Mouse (Mus musculus) CH12.LX (cell line): ENCODE measurements around the gene Ces4a. TPM values are rescaled to one million over a fixed set of nuclear protein-coding genes. Genes with fewer than 3 reads are reported as not detected.
"Not testable (repeated sequence)": the region's sequence is repeated elsewhere in the genome, so short reads cannot be mapped to it uniquely, and the experiment has no call there.

Experiments
- DNase-seq: peaks from one replicate; pipeline ENCODE4 v3.0.0-alpha.2; 2013; ENCODE audit errors: extremely low read depth
- H3K27ac ChIP-seq: 2 replicates; pipeline ENCODE4 v1.5.1; 2012; ENCODE audit warnings: low read depth, mild to moderate bottlenecking, control low read depth, moderate library complexity; ENCODE audit not compliant: insufficient read depth
- H3K27me3 ChIP-seq: replicated peaks from 2 replicates; pipeline ENCODE3; 2012; ENCODE audit warnings: inconsistent platforms
- H3K36me3 ChIP-seq, 2 experiments: replicated peaks in 1 of 2; 2 replicates each; pipeline versions ENCODE3 to v1.6.1; 2012; ENCODE audit warnings: inconsistent platforms in 1 of 2, low read length in 1 of 2, mild to moderate bottlenecking in 1 of 2, mixed read lengths in 1 of 2, moderate library complexity in 1 of 2; ENCODE audit not compliant: control insufficient read depth in 1 of 2, insufficient read depth in 1 of 2
- H3K4me1 ChIP-seq, 2 experiments: 2 replicates each; pipeline ENCODE4 v1.6.1; 2012; ENCODE audit warnings: inconsistent platforms in 1 of 2, moderate library complexity in 1 of 2; ENCODE audit not compliant: insufficient read depth in 2 of 2, control insufficient read depth in 1 of 2
- H3K4me2 ChIP-seq: 2 replicates; pipeline ENCODE4 v1.6.1; 2012; ENCODE audit warnings: low read depth, mild to moderate bottlenecking, control low read depth; ENCODE audit not compliant: poor library complexity, insufficient read depth, severe bottlenecking
- H3K4me3 ChIP-seq, 3 experiments: fragments of 150-350 bp in 1 of 3; sonication (generic) in 1 of 3; replicated peaks in 1 of 3; 2 replicates each; pipeline versions ENCODE3 to v1.5.1; 2011 to 2012; ENCODE audit warnings: low read depth in 2 of 3, low read length in 2 of 3, mild to moderate bottlenecking in 2 of 3, moderate library complexity in 2 of 3, control low read depth in 1 of 3, improper control_type of control experiment in 1 of 3, inconsistent platforms in 1 of 3, mixed read lengths in 1 of 3; ENCODE audit not compliant: poor library complexity in 1 of 3
- H3K79me2 ChIP-seq: replicated peaks from 2 replicates; pipeline ENCODE4 v1.6.1; 2012; ENCODE audit warnings: mild to moderate bottlenecking, moderate library complexity; ENCODE audit not compliant: control insufficient read depth, poor library complexity, insufficient read depth, severe bottlenecking; ENCODE audit errors: extremely low read depth
- H3K9ac ChIP-seq: 2 replicates; pipeline ENCODE4 v1.6.1; 2012; ENCODE audit warnings: low read depth, mild to moderate bottlenecking, control low read depth, moderate library complexity; ENCODE audit not compliant: insufficient read depth
- H3K9me3 ChIP-seq: replicated peaks from 2 replicates; pipeline ENCODE3; 2012; ENCODE audit warnings: low read length, inconsistent platforms, mixed read lengths
- CHD2 ChIP-seq: IDR thresholded peaks from 2 replicates; pipeline ENCODE4 v1.6.1; 2011; ENCODE audit warnings: low read length, improper control_type of control experiment
- CTCF ChIP-seq, 2 experiments: IDR thresholded peaks in 1 of 2; conservative IDR thresholded peaks in 1 of 2; 2 replicates each; pipeline ENCODE4 v1.5.1; 2011 to 2012; ENCODE audit warnings: low read depth in 2 of 2, low read length in 2 of 2, improper control_type of control experiment in 1 of 2, inconsistent platforms in 1 of 2, mild to moderate bottlenecking in 1 of 2, moderate library complexity in 1 of 2
- E2F4 ChIP-seq: IDR thresholded peaks from 2 replicates; pipeline ENCODE4 v1.6.1; 2011; ENCODE audit warnings: low read depth, low read length, improper control_type of control experiment; ENCODE audit not compliant: insufficient replicate concordance
- IRF4 ChIP-seq: IDR thresholded peaks from 2 replicates; pipeline ENCODE4 v1.6.1; 2014; ENCODE audit warnings: low read depth, mild to moderate bottlenecking, inconsistent platforms, low read length, improper control_type of control experiment
- NRF1 ChIP-seq: IDR thresholded peaks from 2 replicates; pipeline ENCODE4 v1.6.1; 2014; ENCODE audit warnings: low read depth, mild to moderate bottlenecking, inconsistent platforms, low read length, improper control_type of control experiment, moderate library complexity
- USF1 ChIP-seq: IDR thresholded peaks from 2 replicates; pipeline ENCODE4 v1.6.1; 2014; ENCODE audit warnings: low read depth, mild to moderate bottlenecking, inconsistent platforms, low read length, improper control_type of control experiment
- ZKSCAN1 ChIP-seq: IDR thresholded peaks from 2 replicates; pipeline ENCODE4 v1.6.1; 2012; ENCODE audit warnings: low read depth, inconsistent platforms, low read length, improper control_type of control experiment, borderline replicate concordance
- dilution Hi-C: fragments of 300-500 bp; cut with MboI; formaldehyde crosslinking; loops from 2 replicates; pipeline ENCODE4 v1.14.3; 2020; ENCODE audit warnings: low sequenced_read_pairs; ENCODE audit not compliant: extremely low pct_unique_long_range_greater_than_20kb, extremely low pct_ligation_motif_present
- in situ Hi-C: fragments of 300-500 bp; cut with MboI; formaldehyde crosslinking; loops from 3 replicates; pipeline ENCODE4 v1.14.3; 2019; ENCODE audit warnings: low sequenced_read_pairs, low pct_ligation_motif_present, low pct_unique_long_range_greater_than_20kb, mixed read lengths
- polyA plus RNA-seq: library from polyadenylated mRNA; unstranded; fragments of >175 nt; gene quantifications from 2 replicates; pipeline ENCODE4 v1.2.1, GENCODE M21; 2012; ENCODE audit warnings: low read depth; ENCODE audit not compliant: insufficient read length
- total RNA-seq, 2 experiments: library from RNA; depleted of rRNA; stranded (reverse); fragments of 300-350 nt in 1 of 2; fragments of >200 nt in 1 of 2; gene quantifications; 2 replicates each; pipeline ENCODE4 v1.2.3; 2012 to 2014

Ces4a gene
- total and polyA plus RNA-seq, 3 experiments, result not detected

DNA sequence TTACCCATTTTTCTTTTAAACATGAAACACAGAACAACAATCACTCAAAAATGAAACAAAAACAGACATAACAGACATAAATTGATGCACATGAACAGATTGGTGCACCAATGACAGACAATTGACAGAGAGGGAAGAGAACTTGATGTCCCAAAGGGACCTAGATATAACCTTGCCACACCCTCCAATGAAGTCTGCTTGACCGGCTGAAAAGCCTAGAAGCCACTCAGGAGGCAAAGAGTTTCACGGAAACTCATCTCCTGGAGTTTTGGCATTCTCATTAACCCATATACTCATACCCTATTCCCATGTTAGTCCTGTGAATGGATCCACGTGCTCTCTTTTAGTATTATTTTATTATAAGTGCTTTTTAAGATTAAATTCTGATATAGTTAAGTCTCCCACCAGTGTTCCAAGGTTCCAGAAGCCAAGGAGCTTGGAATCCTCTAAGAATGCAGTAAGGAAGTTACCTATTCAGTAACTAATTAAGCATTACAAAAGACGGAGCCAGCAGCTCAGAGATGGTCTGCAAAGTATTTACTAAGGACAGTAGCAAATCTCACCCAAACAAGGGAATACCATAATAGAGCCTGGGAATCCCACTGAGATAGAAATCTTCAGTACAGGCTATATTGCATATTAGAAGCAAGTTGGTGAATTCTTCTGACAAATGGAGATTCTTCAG is 29.4 kb upstream of the Ces4a start:
- DNase-seq, H3K9me3 ChIP-seq, H3K4me3 ChIP-seq, dilution Hi-C loops, H3K9ac ChIP-seq, H3K4me2 ChIP-seq, H3K27me3 ChIP-seq, H3K27ac ChIP-seq, H3K36me3 ChIP-seq, H3K79me2 ChIP-seq, in situ Hi-C loops, H3K4me1 ChIP-seq: not testable (repeated sequence)

GRCm38 (mm10) chr8:105103701-105104100 is 27.9 kb upstream of the Ces4a start:
- H3K9ac ChIP-seq, DNase-seq, H3K36me3 ChIP-seq, H3K4me3 ChIP-seq, H3K9me3 ChIP-seq, H3K4me1 ChIP-seq, H3K4me2 ChIP-seq, H3K27ac ChIP-seq, H3K79me2 ChIP-seq, dilution Hi-C loops, in situ Hi-C loops: not testable (repeated sequence)
- H3K27me3 ChIP-seq, result peaks cover 10% of the 10 kb centered on the region

DNA sequence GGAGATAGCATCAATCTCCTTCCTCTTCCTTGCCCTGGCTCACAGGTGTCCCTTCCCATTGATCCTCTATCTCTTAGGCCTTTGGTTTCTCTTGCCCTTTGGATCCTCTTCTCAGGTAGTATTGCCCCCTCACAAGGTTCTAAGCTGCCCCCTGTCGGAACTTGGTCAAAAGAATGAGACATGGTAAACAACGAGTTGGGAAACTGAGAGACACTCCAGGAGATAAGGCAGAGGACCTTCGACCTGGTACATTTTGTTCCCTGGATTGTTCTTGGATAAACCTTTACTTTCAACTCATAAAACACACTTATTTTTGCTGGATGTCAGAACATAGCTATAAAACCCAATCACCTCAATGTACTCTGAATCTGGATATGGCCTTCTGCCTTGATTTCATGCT is 27.4 kb upstream of the Ces4a start:
- Histone ChIP-seq H3K79me2 (no peaks in the 10 kb centered on the region), H3K9me3 (peaks cover 2% of the 10 kb centered on the region), H3K4me1 (no peaks in the 10 kb centered on the region), H3K36me3 (no peaks in the 10 kb centered on the region), H3K4me2 (no peak overlapping the region), H3K27me3 (peaks cover 10% of the 10 kb centered on the region), H3K9ac (no peak overlapping the region), H3K4me3 (no peak overlapping the region), H3K27ac (no peak overlapping the region)
- dilution Hi-C loops (no loop called here), in situ Hi-C loops (no loop called here)
- TF ChIP-seq CTCF (conservative IDR thresholded peaks at IDR 0.05 in 1 of 2, IDR thresholded peaks at IDR 0.05 in 1 of 2; ENCODE audit: low read depth in 2 of 2, low read length in 2 of 2) (0 out of 4 replicates have a peak, but pooled peaks of 1 of the 2 experiments have one; percentile 11), USF1 (no peak)
- no peak for DNase-seq

DNA sequence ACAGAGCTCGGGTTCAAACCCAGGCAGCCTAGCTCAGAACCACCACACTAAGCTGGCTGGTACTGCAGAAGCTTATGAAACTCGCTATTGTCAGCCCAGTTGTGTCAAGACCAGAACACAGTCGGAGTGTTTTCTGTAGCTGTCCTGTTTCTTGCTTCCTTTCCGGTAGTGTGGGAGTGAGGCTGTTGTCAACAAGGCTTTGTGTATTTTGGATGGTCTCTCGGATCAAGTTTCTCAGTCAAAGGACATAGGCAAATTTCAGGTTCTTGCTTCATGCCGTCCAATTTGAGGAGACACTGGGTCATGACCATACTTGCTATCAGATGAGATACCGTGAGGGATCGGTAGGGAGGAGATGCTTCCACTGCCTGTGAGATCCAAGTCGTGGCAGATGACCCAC is 1.7 kb upstream of the Ces4a start:
- H3K27me3 ChIP-seq, result peaks cover 4% of the 10 kb centered on the region
- in situ Hi-C loops, result loop anchor here (10.0 kb wide), 1 partner anchor 155 kb away; the partner anchor contains the start of gene 4931428F04Rik
- TF ChIP-seq IRF4, result no peak
- no peak for TF ChIP-seq NRF1
- no peak for TF ChIP-seq E2F4
- TF ChIP-seq CHD2, result no peak
- no peak for TF ChIP-seq ZKSCAN1
- TF ChIP-seq, all 38 proteins: peak for 0
- no peaks in the 10 kb centered on the region for H3K36me3 ChIP-seq
- no peaks in the 10 kb centered on the region for H3K9me3 ChIP-seq
- no peaks in the 10 kb centered on the region for H3K79me2 ChIP-seq
- H3K4me2 ChIP-seq, result no peak overlapping the region
- peaks cover 4 to 11% of the 10 kb centered on the region in 2 experiments for H3K4me1 ChIP-seq
- DNase-seq, result no peak
- H3K27ac ChIP-seq, result no peak overlapping the region
- dilution Hi-C loops, result no loop called here
- no peak overlapping the region for H3K4me3 ChIP-seq
- no peak overlapping the region for H3K9ac ChIP-seq
